Mouse (Mus musculus) midbrain, embryonic 12.5 days (tissue): ENCODE measurements around the gene Axdnd1. TPM values are rescaled to one million over a fixed set of nuclear protein-coding genes. Genes with fewer than 3 reads are reported as not detected.

ENCODE experiments used
- ATAC-seq: fragments of 200-750 bp; cut with Nextera tagmentation; 2 replicates; pipeline ENCODE4 v1.8.0; 2017; ENCODE audit warnings: low read depth, moderate TSS enrichment, moderate library complexity; ENCODE audit not compliant: low FRiP score
- H3K27ac ChIP-seq: fragments of 300-500 bp; sonication (generic); replicated peaks from 2 replicates; pipeline ENCODE4 v1.5.1; 2016; ENCODE audit warnings: mild to moderate bottlenecking
- H3K27me3 ChIP-seq: fragments of 300-500 bp; sonication (generic); 2 replicates; pipeline ENCODE4 v1.6.1; 2016; ENCODE audit warnings: mild to moderate bottlenecking
- H3K36me3 ChIP-seq: fragments of 300-500 bp; sonication (generic); 2 replicates; pipeline ENCODE4 v1.6.1; 2016
- H3K4me1 ChIP-seq: fragments of 300-500 bp; sonication (generic); 2 replicates; pipeline ENCODE4 v1.6.1; 2016
- H3K4me2 ChIP-seq: fragments of 300-500 bp; sonication (generic); replicated peaks from 2 replicates; pipeline ENCODE4 v1.6.1; 2016; ENCODE audit warnings: mild to moderate bottlenecking, moderate library complexity
- H3K4me3 ChIP-seq: fragments of 300-500 bp; sonication (generic); 2 replicates; pipeline ENCODE4 v1.5.1; 2016; ENCODE audit warnings: mild to moderate bottlenecking
- H3K9ac ChIP-seq: fragments of 300-500 bp; sonication (generic); replicated peaks from 2 replicates; pipeline ENCODE4 v1.6.1; 2016; ENCODE audit warnings: mild to moderate bottlenecking, moderate library complexity
- H3K9me3 ChIP-seq: fragments of 300-500 bp; sonication (generic); 2 replicates; pipeline ENCODE4 v1.6.1; 2016; ENCODE audit warnings: mild to moderate bottlenecking
- WGBS: fragments of 180-500 bp; shearing (Covaris S2); methylation state at CpG from one replicate; pipeline ENCODE4 v1.1.7; 2016; 5-methylcytosine and 5-hydroxymethylcytosine counted together
- polyA plus RNA-seq: library from polyadenylated mRNA; unstranded; fragments of >200 nt; fragmentation: Nextera tagmentation; extraction: Ambion mirVana; gene quantifications from 2 replicates; pipeline ENCODE4 v1.2.1, GENCODE M21; 2016

The Axdnd1 gene
- 0.31 TPM in 1 of 2 replicates, not detected in the other for polyA plus RNA-seq

DNA sequence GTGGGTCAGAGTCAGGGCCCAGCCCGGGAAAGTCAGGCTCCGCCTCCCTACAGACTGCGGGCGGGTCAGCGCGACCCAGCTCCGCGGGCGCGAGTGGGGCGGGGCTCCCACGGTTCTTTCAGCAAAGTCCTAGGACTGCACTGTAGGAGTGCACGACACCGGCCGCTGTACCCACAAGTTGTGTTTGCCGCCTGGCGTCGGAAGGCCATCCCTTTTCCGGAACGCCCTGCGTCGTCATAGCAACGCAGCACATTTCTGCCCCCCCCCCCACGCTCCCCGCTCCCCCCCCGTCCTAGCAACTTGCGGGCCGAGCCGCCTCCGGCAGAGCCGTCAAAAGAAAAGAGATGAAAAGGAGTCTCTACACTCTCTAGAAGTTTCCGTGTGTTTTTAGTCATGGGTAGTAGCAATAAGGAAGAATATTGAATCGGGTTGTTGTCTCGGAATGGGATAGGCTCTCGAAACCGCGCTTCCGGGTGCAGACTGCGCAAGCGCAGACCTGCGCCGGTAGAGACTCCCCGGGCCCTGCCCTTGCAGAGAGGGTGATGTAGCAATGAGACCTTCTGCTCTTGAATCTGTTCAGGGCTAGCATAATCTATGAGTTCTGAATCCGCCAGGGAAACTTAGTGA lies at the start of gene Axdnd1:
Axdnd1 (minus strand) TSS at position 489 of the 627 bp plus-strand sequence.
- H3K27ac ChIP-seq: peak within 1 kb of the TSS; percentile 70
- peak within 1 kb of the TSS; percentile 67 for H3K4me2 ChIP-seq
- H3K9ac ChIP-seq: peak within 1 kb of the TSS; percentile 53
- ATAC-seq: peak; percentile 93
- no peaks in the 10 kb centered on the region for H3K9me3 ChIP-seq
- under 1% methylated on average over 31 of the region's 44 CpGs for WGBS
- peaks cover 4% of the 10 kb centered on the region; the same call in 1 of the 2 replicates for H3K4me1 ChIP-seq
- no peaks in the 10 kb centered on the region for H3K27me3 ChIP-seq
- no peaks in the 10 kb centered on the region for H3K36me3 ChIP-seq
- peak within 1 kb of the TSS; percentile 69 for H3K4me3 ChIP-seq

DNA sequence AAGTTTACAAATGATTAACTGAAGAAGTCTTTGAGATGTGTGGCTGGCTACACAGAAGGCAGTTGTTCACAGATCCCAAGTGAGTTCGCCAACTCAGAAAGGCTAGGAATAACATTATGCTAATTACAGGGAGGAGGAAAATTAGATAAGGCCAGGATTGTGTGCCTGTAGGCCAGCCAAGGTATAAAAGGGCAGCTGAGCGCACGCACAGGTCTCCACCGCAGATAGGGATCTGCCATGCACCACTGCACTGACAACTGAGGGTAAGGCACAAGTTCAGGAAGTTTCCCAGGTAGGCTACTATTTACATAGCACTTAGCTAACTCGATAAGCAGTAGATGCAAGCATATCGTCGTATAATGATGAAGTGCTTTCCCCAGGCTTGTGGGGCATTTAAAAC lies 49.6 kb upstream of the Axdnd1 start:
- no peak overlapping the region for H3K4me3 ChIP-seq
- H3K36me3 ChIP-seq: peaks cover 13% of the 10 kb centered on the region
- H3K9me3 ChIP-seq: 0 out of 2 replicates have a peak, but pooled peaks cover 3% of the 10 kb centered on the region
- no peak overlapping the region for H3K4me2 ChIP-seq
- H3K4me1 ChIP-seq: peaks cover 13% of the 10 kb centered on the region; the same call in 1 of the 2 replicates
- 75% methylated on average over 7 of the region's 7 CpGs for WGBS
- no peak overlapping the region for H3K9ac ChIP-seq
- no peaks in the 10 kb centered on the region for H3K27me3 ChIP-seq
- H3K27ac ChIP-seq: no peak overlapping the region
- no peak for ATAC-seq

DNA sequence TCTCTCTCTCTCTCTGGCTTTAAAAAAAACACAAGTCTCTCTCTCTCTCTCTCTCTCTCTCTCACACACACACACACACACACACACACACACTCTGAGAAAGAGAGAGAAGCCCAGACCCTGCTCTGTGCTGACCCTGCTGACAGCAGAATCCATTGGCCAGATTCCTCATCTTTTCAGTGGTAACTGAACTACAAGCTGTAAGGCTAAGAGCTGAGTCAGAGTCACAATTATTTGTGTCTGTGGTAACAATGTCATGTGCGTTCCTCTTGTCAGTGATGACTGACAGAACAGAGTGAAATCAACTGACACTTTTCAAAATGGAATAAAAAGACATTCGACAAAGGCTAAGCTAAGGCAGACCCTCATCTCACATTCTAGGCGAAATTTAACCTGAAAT lies 47.6 kb upstream of the Axdnd1 start:
- Histone ChIP-seq H3K9me3 (0 out of 2 replicates have a peak, but pooled peaks cover 3% of the 10 kb centered on the region), H3K27me3 (no peaks in the 10 kb centered on the region), H3K4me2 (no peak overlapping the region), H3K9ac (no peak overlapping the region), H3K4me3 (no peak overlapping the region), H3K4me1 (peaks cover 13% of the 10 kb centered on the region; the same call in 1 of the 2 replicates), H3K27ac (no peak overlapping the region), H3K36me3 (peaks cover 15% of the 10 kb centered on the region)
- no peak for ATAC-seq
- WGBS: 91% methylated on average over 3 of the region's 3 CpGs

DNA sequence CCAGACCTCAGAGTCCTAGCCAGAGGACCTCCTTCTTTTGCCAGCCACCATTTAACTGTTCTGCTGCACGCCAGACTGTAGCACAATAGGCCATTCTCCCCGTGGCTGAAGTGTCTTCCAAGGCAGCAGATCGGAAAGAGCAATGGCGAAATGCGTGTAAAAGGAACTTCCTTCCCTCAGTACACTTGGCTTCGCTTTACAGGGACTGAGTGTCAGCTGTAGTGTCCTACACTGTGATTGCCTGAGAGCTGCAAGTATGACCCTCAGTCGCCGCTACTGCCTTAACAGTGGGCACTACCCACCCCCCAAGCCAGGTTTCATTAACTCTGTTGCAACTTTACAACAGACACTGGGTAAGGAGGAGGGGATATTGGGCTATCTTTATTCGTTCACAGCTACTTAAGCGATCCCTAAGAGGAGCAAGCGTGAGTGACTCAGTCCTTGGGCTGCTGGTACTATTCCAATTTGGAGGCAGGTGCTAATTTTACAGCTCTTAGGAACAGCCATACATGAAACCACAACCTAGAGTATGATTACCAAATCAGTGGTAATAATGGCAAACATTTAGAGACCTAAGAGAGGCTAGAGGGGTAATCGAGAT lies 46.8 kb upstream of the Axdnd1 start:
- ATAC-seq: no peak
- Histone ChIP-seq H3K4me3 (no peak overlapping the region), H3K4me2 (no peak overlapping the region), H3K36me3 (peaks cover 15% of the 10 kb centered on the region), H3K4me1 (peaks cover 6% of the 10 kb centered on the region; the same call in 1 of the 2 replicates), H3K9me3 (0 out of 2 replicates have a peak, but pooled peaks cover 3% of the 10 kb centered on the region), H3K27ac (no peak overlapping the region), H3K27me3 (no peaks in the 10 kb centered on the region), H3K9ac (no peak overlapping the region)
- 88% methylated on average over 12 of the region's 12 CpGs for WGBS

DNA sequence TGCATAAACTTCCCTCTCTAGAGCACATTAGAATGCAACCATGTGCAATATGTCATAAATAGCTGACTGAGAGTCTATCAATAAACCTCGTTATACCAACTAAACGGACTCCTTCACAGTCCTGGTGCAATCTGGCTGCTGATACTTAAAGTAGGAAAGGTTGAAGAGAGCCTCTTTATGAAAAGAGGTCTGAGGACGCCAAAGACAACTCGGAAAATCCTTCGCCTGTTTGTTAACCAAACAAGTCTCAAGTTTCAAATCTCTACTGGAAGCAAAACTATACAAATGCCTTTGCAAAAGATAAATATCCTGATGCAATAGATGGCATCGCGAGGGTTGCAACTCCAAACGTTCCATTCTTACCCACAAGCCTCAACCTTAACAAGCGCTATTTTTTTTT lies 44.0 kb upstream of the Axdnd1 start:
- H3K9me3 ChIP-seq: 0 out of 2 replicates have a peak, but pooled peaks cover 3% of the 10 kb centered on the region
- no peaks in the 10 kb centered on the region for H3K27me3 ChIP-seq
- H3K27ac ChIP-seq: no peak overlapping the region
- H3K36me3 ChIP-seq: peaks cover 15% of the 10 kb centered on the region
- no peak overlapping the region for H3K4me2 ChIP-seq
- H3K4me1 ChIP-seq: no peaks in the 10 kb centered on the region
- no peak for ATAC-seq
- 91% methylated on average over 9 of the region's 9 CpGs for WGBS
- no peak overlapping the region for H3K9ac ChIP-seq
- H3K4me3 ChIP-seq: no peak overlapping the region

DNA sequence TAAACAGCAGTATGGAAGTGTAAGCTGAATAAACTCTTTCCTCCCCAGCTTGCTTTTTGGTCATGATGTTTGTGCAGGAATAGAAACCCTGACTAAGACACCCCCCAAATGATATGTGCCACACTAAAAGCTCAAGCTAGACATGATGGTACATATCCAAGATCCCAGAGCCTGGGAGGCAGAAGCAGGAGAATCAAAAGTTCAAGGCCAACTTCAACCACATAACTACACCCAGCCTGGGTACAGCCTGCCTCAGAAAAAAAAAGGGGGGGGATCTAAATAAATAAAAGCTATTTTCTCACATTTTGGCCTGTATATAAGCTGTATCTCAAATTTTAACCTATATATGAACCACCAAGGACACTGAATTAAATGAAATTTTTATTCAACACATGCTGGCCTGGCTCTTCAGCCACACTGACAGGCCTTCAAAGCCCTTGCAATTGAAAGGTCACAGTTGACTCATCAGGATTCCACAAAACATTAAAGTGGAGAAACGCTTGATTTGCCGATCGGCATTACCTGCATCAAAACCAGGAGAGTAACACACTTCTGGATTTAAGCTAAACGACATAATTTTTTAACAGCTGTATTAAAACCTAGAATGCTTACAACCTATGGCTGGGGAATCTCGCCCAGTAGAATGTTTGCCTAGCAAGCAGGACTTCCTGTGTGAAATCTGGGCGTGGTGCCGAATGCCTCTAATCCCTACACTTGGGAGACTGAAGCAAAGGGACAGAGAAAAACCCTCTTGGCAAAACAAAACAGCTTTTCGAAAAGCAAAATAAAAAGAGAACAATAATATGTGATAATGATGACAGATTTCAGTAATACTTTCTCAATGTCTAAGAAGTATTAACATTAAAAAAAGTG lies 43.3 kb upstream of the Axdnd1 start:
- H3K4me2 ChIP-seq: no peak overlapping the region
- H3K27me3 ChIP-seq: no peaks in the 10 kb centered on the region
- H3K9me3 ChIP-seq: 0 out of 2 replicates have a peak, but pooled peaks cover 3% of the 10 kb centered on the region
- no peak overlapping the region for H3K4me3 ChIP-seq
- no peak overlapping the region for H3K27ac ChIP-seq
- no peak overlapping the region for H3K9ac ChIP-seq
- peaks cover 15% of the 10 kb centered on the region for H3K36me3 ChIP-seq
- no peak for ATAC-seq
- no peaks in the 10 kb centered on the region for H3K4me1 ChIP-seq
- WGBS: 91% methylated on average over 8 of the region's 8 CpGs

DNA sequence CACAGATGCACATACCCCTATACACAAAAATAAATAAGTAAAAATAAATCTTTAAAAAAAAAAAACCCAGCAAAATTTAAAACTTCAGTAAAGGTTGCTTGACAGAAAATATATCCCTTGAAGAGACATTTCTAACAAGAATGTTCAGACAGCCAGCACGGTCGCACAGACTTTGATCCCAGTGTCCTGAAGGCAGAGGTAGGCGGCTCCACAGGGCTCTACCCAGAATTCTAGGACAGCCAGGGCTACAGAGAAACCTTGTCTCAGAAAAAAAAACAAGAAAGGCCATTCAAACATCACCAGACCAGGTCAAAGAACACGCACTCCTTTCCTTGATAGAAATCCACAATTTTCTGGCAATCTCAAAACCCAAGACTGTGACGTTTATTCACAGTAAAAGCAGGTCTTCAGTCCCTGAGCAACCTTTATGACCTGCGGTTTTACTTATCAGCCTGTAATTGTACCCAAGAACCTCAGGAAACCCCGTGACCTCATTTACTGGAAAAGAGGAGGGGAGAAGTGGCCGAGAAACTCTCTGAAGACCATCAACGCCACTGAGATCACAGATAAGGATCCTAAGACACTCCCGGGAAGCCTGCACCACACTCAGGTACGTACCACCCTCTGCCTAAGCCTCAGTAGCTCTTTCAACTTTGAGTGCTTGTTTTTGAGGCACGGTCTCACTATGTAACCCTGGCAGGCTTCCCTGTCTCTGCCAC lies 41.5 kb upstream of the Axdnd1 start:
- 90% methylated on average over 12 of the region's 12 CpGs for WGBS
- ATAC-seq: no peak
- no peak overlapping the region for H3K9ac ChIP-seq
- no peak overlapping the region for H3K27ac ChIP-seq
- H3K4me2 ChIP-seq: no peak overlapping the region
- H3K9me3 ChIP-seq: 0 out of 2 replicates have a peak, but pooled peaks cover 3% of the 10 kb centered on the region
- no peaks in the 10 kb centered on the region for H3K27me3 ChIP-seq
- H3K36me3 ChIP-seq: peaks cover 15% of the 10 kb centered on the region
- H3K4me3 ChIP-seq: no peak overlapping the region
- H3K4me1 ChIP-seq: no peaks in the 10 kb centered on the region

DNA sequence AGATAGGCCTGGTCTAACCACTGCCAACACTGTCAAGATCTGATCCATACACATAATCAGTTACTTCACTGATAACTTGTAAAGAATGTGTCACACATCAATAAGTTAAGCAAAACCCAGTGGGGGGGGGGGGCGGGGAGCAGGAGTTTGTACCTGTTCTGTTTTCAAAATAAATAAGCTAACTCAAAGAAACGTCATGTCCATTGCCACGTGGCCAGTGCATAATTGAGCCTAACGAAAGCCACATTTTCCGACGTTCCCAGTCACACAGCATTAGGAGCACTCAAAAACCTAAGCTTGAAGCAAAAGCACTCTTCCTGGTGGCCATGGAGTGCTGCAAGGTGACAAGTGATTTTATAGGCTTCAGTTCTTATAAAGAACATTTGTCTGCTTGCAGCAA lies 40.1 kb upstream of the Axdnd1 start:
- Histone ChIP-seq H3K36me3 (peaks cover 6% of the 10 kb centered on the region; the same call in 1 of the 2 replicates), H3K4me2 (no peak overlapping the region), H3K4me3 (no peak overlapping the region), H3K9me3 (no peaks in the 10 kb centered on the region), H3K9ac (no peak overlapping the region), H3K27me3 (no peaks in the 10 kb centered on the region), H3K4me1 (no peaks in the 10 kb centered on the region), H3K27ac (no peak overlapping the region)
- no peak for ATAC-seq
- 88% methylated on average over 6 of the region's 6 CpGs for WGBS

DNA sequence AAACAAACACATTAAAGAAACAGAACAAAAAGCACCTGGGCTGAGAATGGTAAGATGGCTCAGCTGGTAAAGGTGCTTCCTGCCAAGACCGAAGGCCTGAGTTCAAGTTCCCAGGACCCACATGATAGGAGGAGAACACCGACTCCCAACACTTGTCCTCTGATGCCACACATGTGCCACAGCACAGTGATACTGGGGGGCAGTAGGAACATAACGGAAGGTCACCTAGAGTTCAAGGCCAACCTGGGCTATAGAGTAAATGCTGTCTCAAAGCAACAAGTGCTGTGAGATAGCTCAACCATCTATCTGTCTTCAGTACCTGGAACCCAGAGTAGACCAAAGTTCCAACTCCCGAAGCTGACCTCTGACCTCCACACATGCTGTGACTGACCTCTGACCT lies 39.3 kb upstream of the Axdnd1 start:
- Histone ChIP-seq H3K4me3 (no peak overlapping the region), H3K27me3 (no peaks in the 10 kb centered on the region), H3K9ac (no peak overlapping the region), H3K9me3 (no peaks in the 10 kb centered on the region), H3K36me3 (peaks cover 4% of the 10 kb centered on the region), H3K4me2 (no peak overlapping the region), H3K4me1 (no peaks in the 10 kb centered on the region), H3K27ac (no peak overlapping the region)
- WGBS: 92% methylated on average over 4 of the region's 4 CpGs
- no peak for ATAC-seq

DNA sequence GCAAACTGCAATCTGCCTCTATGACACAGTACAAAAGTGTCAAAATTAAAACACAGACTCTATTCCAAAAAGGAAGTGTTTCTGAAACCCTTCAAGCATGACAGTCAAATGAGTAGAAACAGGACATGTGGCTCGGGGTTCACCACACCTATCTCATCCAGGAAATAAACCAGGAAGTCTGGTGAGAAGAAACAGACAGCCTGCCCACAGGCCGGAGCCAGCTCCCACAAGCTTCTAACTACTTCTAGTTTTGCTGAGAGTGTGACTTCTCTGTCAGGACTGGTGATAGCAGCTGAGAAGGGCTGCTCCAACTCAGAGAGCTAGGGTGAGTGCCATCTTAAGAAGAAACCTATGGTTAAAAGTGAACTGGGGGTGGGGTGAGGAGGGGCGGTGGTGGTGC lies 38.7 kb upstream of the Axdnd1 start:
- H3K27ac ChIP-seq: no peak overlapping the region
- no peak overlapping the region for H3K9ac ChIP-seq
- peaks cover 7% of the 10 kb centered on the region for H3K36me3 ChIP-seq
- 89% methylated on average over 3 of the region's 3 CpGs for WGBS
- H3K4me1 ChIP-seq: no peaks in the 10 kb centered on the region
- H3K9me3 ChIP-seq: no peaks in the 10 kb centered on the region
- no peak overlapping the region for H3K4me2 ChIP-seq
- no peak for ATAC-seq
- H3K27me3 ChIP-seq: no peaks in the 10 kb centered on the region
- no peak overlapping the region for H3K4me3 ChIP-seq

DNA sequence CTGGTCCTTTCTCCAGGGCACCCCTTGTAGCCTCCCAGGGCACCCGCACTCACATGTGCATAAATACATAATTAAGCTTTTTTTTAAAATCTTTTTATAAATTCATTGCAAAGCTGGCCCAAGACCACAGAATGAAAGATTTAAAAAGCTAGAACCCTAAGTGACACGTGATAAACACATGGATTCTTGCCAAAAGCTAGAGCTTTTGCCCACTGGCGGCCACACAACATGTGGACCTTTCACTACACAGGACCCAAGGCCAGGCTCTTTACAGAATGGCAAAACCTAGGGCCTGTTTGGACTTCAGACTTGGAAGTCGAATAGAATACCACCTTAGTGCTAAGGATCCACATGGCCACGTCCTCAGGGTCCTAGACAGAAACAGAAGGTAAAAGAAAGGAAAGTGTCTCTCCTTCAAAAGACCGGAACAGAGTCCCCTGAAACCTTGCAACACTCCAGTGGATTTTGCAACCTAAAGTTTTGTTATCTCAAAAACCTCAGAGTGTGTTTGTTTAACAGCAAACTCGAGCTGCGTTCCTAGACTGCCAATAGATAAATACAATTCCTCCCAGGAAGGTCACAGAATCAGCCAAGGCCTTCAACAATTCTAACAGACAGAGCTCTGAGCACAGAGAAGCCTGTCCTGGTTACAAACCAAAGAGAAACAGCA lies 37.6 kb upstream of the Axdnd1 start:
- H3K4me3 ChIP-seq: no peak overlapping the region
- H3K9ac ChIP-seq: no peak overlapping the region
- H3K9me3 ChIP-seq: no peaks in the 10 kb centered on the region
- H3K36me3 ChIP-seq: peaks cover 7% of the 10 kb centered on the region
- no peak overlapping the region for H3K4me2 ChIP-seq
- H3K27ac ChIP-seq: no peak overlapping the region
- WGBS: 86% methylated on average over 8 of the region's 8 CpGs
- no peak for ATAC-seq
- no peaks in the 10 kb centered on the region for H3K4me1 ChIP-seq
- no peaks in the 10 kb centered on the region for H3K27me3 ChIP-seq
